Mouse (Mus musculus) adrenal gland, postnatal 14 days (tissue): Measurements from ENCODE around the gene C730034F03Rik. TPM values are rescaled to one million over a fixed set of nuclear protein-coding genes. Genes with fewer than 3 reads are reported as not detected.
"Not testable (repeated sequence)": the region's sequence is repeated elsewhere in the genome, so short reads cannot be mapped to it uniquely, and the experiment has no call there.

Experiments
- DNase-seq: peaks from one replicate; pipeline ENCODE4 v3.0.0; 2021; ENCODE audit warnings: mixed read lengths
- long read RNA-seq, 2 experiments: library from polyadenylated mRNA; stranded (forward); transcript quantifications; one replicate each; pipeline ENCODE4 v2.0.0; 2021
- total RNA-seq: library from RNA; stranded (reverse); gene quantifications from 2 replicates; pipeline ENCODE4 v1.2.3, GENCODE M21; 2021

Gene C730034F03Rik
- total RNA-seq = 2.5 TPM in 2 replicates
- long read RNA-seq, experiment 1, partial matches to known transcripts = 0 of 1 reads
- long read RNA-seq, experiment 1, other reads (novel, unspliced or antisense) = 1 of 1 reads
- long read RNA-seq, experiment 2, transcript C730034F03Rik-201 (1 exons, 1,280 nt) = major isoform, 5 of 6 reads
- long read RNA-seq, experiment 2, partial matches to known transcripts = 0 of 6 reads
- long read RNA-seq, experiment 2, other reads (novel, unspliced or antisense) = 1 of 6 reads

DNA sequence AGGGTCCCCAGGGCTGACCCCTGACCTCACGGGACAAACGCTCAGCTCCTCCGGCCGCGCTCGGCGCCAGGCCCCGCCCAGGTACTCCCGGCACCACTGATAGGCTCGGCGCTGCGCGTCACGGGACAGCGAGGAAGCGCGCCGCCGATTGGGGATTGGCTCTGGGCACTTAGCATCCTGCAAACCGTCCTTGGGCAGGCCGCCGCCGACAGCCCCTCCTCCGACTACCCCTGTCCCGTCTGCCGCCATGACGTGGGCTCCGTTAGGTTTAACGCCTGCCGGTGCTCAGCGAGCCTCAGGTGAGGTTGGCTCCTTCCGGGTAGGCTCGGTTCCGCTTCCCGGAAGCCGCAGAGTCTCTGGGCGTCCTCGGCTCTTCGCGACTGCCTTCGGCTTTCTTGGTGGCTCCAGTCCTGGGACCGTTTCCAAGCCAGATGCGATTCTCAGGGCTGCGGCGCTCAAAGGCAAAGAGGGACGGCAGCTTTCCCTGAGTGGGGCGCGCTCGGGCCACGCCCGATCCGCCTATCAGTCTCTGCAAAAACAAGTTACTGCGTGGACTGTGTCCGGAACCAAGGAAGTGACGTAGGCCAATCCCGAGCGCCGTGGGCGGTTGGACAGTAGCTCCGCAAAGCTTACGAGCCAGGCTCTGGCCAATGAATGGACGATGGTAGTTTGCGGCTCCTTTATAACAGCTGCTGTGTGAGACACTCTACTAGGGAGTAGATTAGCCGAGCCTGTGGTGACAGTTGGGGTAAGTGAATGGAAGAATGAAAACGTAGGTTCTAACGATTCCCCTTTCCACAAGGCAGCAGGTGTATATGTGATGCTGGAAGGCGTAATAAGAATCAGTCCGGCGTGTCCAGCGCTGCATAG lies at the start of gene C730034F03Rik, which contains the start of the genes Gm44502 and Chkb:
Gene C730034F03Rik, plus strand, starts transcription at position 238 of the 870 bp plus-strand sequence.
Gene Gm44502, minus strand, starts transcription at position 345 of the 870 bp plus-strand sequence.
Gene Chkb, minus strand, starts transcription at position 557 of the 870 bp plus-strand sequence.
- DNase-seq = peak; percentile 97

DNA sequence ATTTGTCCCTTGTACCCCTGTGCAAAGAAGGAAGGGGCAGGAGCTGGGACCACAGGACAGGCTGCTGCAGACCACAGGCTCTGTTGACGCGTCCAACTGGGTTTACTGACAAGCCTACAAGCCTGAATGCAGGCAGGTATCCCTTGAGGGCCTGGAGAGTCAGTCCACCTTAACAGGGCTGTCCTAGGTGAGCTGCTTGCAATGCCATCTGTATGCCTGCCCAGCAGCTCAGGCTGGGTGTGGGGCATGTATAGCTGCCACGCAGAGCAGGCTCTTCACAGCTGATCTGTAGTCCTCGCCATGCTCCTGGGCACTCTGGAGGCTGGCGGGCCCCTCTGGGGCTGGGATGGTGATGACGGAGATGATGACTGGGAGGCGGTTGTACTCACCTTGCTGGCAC lies 44.8 kb upstream of the C730034F03Rik start, which contains the start of gene Klhdc7b:
Gene Klhdc7b, plus strand, starts transcription at position 301 of the 400 bp plus-strand sequence.
- DNase-seq = no peak

DNA sequence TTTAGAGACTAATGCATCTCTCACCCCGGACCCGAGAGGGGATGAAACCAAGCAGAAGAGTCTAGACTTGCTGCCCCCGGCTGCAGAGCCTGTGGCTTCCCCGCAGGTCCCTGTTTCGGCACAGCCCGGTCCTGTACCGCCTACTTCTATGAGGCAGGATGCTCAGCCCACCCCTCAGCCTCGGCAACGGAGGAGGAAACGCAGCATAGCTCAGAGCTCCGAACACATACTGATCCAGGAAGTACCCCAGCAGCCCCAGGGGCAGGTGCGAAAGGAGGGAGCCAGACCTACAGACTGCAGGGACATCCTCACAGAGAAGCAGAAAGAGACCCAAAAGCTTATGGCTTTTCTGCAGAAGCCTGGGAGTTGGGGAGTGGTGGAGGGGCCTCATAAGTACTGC lies 42.3 kb upstream of the C730034F03Rik start:
- no peak for DNase-seq

DNA sequence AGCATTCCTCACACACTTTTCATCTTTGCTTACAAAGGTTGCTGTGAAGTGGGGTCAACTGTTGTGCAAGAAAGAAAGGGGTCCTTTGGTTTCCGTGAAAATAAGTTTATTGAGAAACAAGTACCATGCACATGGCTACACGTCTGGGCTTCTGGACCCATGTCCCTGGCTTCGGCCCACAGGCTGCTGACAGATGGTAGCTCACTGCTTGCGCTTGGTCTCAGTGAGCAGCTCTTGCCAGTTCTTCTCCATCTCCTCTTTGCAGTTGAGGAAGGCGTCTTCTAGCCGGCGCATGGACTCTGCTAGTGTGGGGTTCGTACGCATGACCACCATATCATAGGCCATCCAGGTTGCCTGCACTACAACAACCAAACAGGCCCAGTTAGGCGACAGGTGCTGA lies 39.3 kb upstream of the C730034F03Rik start:
- no peak for DNase-seq

DNA sequence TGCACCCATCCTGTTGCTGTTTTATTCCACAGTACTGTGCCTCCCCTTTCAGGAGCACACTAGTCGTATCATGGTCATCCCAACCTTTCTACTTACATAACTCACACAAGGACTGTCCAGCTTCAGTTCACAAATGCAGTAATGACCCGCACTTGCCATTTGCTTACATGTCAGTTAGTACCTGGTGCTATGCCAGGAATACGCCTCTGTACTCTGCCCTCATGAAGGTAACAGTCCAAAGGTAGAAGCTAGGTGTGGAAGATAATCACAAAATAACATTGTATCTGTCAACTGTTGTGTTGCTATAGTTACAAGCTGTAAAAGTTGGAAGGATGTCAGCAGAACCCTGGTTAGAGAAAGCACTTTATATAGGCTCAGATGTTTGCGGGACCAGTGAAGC lies 32.5 kb upstream of the C730034F03Rik start:
- DNase-seq = no peak

DNA sequence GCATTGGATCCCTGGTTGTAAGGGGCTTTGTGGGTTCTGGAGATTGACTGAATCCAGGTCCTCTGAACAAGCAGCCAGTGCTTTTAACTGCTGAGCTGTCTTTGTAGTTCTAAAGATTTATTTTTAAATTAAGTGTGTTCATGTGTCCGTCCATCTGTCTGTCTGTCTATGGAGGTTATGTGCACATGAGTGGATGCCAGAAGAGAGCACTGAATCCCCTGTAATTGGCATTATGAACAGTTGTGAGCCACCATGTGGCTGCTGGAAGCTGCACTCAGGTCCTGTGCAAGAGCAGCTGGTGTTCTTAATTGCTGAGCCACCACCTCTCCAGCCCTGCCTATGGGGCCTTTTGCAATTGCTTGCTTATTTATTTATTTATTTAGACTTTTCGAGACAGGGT lies 31.2 kb upstream of the C730034F03Rik start:
- DNase-seq = no peak

DNA sequence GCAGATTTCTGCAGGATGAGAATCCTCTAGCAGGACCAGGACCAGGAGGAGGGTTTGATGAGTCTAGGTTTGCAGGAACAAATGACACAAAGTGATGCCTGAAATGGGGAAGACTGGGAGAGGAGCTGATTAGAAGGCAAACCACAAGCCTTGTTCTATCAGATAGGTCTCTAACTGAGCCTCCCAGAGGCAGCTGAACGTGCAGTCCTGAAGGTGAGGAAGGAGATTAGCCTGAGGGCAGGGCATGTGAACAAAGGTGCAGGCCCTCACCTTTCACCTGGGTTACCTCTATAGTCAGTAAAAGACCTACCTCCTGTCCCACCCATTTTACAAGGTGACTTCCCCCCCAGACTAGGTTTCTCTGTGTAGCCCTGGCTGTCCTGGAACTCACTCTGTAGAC lies 29.7 kb upstream of the C730034F03Rik start:
- DNase-seq = no peak

DNA sequence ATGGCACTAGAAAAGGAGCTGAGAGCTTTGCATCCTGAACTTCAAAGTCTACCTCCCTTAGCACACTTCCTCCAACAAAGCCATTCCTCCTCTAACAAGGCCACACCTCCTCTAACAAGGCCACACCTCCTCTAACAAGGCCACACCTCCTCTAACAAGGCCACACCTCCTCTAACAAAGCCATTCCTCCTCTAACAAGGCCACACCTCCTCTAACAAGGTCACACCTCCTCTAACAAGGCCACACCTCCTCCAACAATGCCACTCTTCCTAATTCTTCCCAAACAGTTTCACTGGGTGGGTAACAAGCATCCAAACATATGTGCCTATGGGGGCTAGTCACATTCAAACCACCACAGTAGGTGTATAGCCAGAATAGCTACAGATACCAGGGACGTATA lies 26.9 kb upstream of the C730034F03Rik start:
- no peak for DNase-seq

DNA sequence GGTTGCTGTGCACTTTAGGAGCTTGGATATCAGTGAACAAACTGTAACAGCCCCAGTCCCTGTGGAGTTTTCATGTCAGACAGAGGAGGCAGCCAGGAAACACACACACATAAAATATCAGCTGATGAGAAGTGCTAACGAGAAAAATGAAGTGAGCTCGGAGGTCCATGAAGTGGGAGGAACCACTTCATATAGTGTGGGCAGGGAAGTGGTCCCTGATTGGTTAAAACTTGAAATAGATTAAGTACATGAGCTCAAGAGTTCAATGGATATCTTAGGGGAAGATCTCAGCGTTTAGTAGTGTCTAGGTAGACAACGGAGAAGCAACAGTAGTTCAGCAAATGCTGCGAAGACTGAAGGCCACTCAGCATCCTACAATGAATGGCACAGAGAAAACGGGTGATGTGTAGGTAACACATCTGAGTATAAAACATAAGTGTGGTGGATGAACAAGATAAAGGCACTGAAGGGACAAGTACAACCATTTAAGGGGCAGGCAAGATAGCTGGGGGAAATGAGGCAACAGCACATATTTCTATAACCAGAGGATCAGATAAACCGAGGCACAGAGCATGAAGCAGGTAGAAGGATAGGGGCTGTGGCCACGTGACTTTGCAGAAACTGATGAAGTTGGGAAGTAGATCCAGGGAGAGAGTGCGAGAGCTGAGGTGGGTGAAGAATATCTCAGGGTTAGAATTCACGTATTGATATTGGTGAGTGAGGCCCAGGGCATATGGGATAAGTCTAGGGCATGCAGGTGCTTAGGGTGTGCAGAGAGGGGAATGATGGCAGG lies 24.4 kb upstream of the C730034F03Rik start:
- DNase-seq = no peak

DNA sequence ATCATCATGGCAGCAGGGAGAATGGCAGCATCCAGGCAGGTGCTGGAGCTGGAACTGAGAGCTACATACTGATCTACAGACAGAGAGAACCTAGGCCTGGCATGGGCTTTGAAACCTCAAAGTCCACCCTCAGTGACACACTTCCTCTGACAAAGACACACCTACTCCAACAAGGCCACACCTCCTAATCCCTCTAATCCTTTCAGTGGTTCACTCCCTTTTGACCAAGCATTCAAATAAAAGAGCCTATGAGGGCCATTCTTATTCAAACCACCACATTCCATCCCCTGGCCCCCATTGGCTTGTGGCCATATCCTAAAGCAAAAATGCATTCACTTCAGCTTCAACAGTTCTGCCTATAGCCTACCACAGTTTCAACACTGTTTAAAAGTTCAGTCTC lies 22.7 kb upstream of the C730034F03Rik start:
- DNase-seq = no peak

DNA sequence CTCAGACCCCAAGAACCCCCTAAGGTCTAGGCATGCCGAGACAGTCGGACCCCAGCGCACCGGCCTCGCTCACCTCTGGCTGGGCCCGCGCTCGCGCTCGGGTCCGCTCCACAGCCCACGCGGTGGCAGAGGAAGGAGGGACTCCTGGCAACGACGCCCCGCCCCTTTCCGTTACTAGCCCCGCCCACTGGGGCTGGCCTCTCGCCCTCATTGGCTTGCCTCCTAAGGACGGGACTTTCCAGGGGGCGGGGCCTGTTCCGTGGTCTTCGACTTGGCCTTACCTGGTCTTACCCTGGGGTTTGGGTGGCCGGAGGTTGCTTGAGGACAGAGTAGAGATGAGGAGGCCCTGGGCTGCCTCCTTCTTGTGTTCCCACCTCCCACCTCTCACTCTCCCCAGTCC lies 19.3 kb upstream of the C730034F03Rik start, which contains the start of gene Syce3:
Gene Syce3, minus strand, starts transcription at position 386 of the 400 bp plus-strand sequence.
- DNase-seq = no peak

DNA sequence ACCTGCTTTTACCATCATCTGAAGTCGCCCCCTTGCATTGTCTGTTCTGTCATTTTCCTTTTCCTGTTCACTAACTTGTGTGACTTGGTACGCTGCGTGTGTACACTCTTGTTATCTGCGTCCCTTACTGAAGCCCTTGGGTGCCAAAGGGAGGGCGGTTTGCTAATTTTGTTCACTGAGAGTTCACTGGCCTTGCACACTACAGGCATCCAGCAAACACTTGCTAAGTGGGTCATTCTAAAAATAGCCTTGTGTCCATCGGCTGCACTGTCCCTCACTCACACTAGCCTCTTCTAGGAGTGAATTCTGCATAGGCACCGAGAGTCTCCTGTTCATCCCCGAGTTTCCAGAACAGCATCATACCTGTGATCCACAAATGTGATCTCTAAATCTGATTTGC lies 14.1 kb upstream of the C730034F03Rik start:
- DNase-seq = no peak

DNA sequence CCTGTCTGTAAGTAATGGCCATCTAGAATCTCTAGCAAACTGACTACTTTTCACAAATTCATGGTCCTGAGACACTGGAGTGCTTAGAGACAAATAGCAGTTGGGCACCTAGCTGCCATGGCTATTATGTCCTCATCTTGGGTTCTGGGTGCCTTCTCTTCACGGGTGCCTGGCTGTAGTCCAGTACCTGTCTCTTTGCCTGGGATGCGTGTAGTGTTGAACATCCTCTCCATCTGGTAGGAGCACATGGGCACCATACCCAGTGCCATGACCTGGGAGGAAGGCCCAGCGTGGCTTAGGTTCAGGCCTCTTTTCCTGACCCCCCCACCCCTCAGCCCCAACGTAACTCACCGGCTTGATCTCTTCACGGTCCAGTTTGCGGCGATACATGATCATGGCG lies 7.5 kb upstream of the C730034F03Rik start:
- no peak for DNase-seq

DNA sequence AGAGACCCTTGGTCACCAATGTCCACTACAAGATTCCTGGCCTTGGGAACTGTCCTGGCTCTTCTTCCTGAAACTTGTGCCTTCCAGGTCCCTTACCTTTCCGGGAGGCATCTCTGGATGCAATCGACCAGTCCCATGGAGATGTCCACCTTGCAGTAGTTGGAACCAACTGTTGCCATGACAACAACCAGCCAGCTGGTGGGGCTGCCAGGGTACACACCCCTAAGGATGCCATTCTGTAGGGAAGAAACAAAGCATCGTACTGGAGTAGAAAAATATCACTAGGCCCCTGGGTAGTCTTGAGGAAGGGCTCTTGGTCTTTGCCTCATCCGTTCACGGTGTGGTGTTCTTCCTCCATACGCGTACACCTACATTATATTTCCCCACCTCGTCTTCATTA lies 4.8 kb upstream of the C730034F03Rik start:
- no peak for DNase-seq

DNA sequence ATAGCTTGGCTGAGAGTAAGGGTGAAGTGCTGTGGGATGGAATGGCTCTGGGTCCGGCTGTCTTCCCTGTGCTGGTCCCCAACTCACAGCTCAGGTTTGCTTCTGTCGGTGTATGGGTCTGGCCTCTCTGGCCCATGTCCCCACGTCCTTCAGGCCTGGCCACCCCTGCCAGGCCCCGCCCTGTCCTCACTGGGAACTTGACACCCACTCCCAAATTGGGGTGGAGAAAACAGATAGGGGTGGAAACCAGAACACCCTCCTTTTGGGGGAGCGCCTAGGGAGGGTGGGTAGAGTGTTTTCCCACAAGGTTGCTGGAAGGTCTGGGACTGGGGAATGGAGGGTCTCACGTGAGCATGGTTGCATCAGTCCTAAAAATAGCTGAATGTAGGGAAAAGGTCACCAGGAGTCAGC lies 3.7 kb upstream of the C730034F03Rik start, which contains the start of gene Cpt1b:
Gene Cpt1b, minus strand, starts transcription at position 153 of the 411 bp plus-strand sequence.
- DNase-seq = peak; percentile 68

DNA sequence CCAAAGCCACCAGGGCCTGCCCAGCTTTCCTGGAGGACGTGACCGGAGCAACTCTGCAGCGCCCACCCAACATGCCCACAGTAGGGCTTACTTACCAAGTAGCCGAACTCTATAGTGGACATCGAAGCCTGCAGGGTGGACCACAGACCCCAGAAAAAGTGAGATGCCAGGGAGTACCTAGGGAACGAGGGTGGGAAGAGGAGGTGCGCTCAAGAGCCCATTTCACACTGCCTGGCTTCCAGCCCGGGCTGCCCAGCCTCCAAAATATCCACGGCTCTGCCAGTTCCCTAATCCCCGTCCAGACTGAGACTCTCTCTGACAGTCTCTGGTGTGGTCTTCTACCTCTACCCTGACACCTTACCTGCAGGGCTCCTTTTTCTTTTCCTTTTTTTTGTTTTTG lies 2.7 kb upstream of the C730034F03Rik start:
- peak; percentile 46 for DNase-seq

DNA sequence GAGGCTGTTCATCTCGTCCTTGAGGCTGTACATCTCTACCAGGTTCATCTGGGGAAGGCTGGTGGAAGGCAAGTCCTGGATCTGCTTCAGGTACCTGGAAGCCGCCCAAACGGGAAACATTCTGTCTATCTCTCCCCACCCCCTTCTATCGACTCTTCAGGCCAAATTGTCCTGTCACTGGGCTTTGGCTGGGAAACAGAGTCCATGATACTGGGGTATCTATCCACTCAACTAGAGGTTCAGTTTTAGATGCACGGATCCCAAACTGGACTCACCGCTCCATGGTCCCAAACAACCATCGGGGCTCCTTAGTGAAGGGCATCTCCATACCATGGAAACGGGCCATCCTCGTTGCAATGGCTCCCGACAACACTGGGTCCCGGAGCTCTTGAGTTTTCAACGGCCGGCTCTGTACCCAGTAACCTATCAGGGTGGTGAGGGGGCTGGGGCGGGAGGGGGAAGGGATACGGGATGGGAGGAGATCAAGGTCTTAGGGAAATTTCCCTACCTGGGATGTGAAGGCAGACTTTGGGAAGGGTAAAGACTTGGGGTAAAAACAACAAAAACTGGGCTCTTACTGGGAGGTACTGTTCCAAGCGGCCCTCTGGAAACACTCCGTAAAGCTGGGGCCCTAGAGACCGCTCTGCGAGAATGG lies 1.1 kb upstream of the C730034F03Rik start:
- no peak for DNase-seq

DNA sequence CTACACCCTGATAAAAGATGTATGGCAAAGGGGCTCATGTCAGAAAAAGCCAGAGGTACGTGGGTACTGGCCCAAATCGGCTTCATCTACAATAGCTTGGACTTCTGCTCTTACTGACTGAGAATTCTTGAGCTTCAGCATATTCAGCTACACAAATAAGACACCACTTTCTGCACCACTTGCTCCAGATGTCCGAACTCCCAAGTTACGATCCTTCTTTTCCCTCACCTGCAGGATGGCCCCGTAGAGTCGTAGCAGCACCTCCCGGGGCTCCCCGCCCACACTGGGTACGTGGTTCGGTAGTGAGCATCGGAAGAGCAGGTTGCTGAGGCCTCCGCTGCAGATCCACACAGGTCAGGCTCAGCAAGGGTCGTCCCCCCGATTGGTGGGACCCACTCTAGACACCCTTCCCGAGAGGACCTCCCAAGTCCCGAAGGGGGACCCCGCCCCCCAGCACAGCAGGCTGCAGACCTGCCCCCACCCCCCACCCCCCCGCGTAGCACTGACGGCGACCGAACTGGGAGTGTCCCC lies 503 bp upstream of the C730034F03Rik start:
- DNase-seq = no peak

DNA sequence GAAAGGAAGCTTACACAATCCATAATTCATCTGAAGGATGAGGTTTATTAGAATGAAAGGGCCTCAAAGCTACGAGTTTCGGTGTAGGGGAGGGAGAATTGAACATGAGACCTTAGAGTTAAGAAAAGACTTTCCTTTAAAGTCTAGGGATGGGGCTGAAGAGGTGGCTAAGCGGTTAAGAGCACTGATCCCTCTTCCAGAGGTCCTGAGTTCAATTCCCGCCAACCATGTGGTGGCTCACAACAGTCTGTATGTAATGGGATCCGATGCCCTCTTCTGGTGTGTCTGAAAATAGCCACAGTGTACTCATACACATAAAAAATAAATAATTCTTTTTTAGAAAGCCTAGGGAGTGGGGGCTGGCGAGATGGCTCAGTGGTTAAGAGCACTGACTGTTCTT lies 952 bp downstream of the C730034F03Rik start:
- no peak for DNase-seq

DNA sequence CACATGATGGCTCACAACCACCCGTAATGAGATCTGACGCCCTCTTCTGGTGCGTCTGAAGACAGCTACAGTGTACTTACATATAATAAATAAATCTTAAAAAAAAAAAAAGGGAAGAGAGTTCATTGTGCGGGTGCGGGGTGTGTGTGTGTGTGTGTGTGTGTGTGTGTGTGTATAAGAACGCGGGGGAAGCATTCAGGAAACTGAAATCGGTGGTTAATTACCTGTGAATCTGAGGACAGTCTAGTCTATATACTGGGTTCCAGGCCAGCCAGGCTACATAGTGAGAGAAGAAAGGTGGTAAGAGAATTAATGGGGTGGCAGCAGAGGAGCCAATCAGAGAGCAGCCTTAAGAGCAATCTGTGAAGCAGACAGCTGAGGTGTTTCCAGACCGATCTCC lies 1.4 kb downstream of the C730034F03Rik start:
- DNase-seq = not testable (repeated sequence)

DNA sequence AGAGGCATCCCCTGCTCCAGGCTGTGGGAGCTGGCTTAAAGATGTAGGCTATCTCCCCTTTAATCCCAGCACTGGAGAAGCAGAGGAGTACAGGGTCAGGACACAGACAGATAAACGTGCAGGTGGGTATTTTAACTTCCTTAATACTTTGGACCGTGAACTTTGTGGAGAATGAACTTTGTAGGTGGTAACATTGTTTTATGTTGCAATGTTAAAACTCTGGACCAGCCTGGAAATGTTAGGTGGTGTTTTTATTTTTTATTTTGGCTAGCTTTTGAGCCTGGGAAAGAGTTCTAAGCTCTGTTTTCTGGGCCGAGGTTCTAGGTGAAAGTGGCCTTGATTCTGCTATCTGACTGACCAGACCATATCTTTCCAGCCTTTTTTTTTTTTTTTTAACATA lies 1.9 kb downstream of the C730034F03Rik start:
- no peak for DNase-seq

DNA sequence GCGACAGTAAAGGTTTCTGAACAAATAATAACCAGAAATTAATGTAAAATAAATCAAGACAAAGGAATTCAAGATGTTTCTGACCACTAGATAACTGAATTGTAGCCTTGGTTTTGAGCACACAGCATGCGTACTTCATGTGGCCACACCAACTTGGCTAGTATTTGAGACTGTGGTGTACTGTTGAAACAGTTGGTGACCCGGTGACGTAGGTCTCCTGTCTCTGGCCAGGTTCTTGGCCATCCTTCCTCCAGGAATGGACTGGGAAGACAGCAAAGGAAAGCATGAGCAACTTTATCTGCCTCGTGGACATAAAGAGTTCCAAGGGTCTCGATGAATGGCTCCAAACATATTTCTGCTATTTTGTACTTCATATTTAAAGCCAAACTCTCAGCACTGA lies 2.4 kb downstream of the C730034F03Rik start:
- no peak for DNase-seq
